Mouse (Mus musculus): ENCODE data around the gene Hirip3.
A peak's percentile ranks its signal among the peaks of the same experiment; 100 is the strongest.

- TF ChIP-seq CTCF (IDR thresholded peaks at IDR 0.05; ENCODE audit: borderline replicate concordance, insufficient read depth, low read depth, low read length): no peak
- TF ChIP-seq POLR2A (IDR thresholded peaks at IDR 0.05; ENCODE audit: borderline replicate concordance, insufficient read depth, low read length): peak; percentile 61; the same call in 1 of the 2 replicates
Observed at GRCm38 (mm10) chr7:126823202-126823711, 38.5 kb upstream of the Hirip3 start.

Data from cerebellum, adult 2 months (tissue).